Mouse (Mus musculus): ENCODE results near the gene Tsr2. TPM values are rescaled to one million over a fixed set of nuclear protein-coding genes. Genes with fewer than 3 reads are reported as not detected.

The Tsr2 gene
- not detected in 2 replicates for polyA plus RNA-seq (2012; ENCODE audit: insufficient read depth, insufficient read length, low replicate concordance, missing spikeins)

GRCm38 (mm10) chrX:151096171-151097058 lies at the start of gene Tsr2:
TSS of gene Tsr2 (minus strand) at chrX:151096543.
- Histone ChIP-seq H3K4me3 (ENCODE audit: insufficient read depth, low read depth, low read length) (peak within 1 kb of the TSS; percentile 56), H3K4me1 (ENCODE audit: control insufficient read depth, insufficient read depth, low read length) (no peaks in the 10 kb centered on the region), H3K27ac (ENCODE audit: insufficient read depth, low read depth, low read length) (no peak within 1 kb of the TSS)
- TF ChIP-seq CTCF (IDR thresholded peaks at IDR 0.05; ENCODE audit: insufficient read depth, low read depth, low read length) (no peak), POLR2A (IDR thresholded peaks at IDR 0.05; ENCODE audit: insufficient read depth, low read depth, low read length) (no peak)
- 25% methylated on average over 35 of the region's 35 CpGs for WGBS

DNA sequence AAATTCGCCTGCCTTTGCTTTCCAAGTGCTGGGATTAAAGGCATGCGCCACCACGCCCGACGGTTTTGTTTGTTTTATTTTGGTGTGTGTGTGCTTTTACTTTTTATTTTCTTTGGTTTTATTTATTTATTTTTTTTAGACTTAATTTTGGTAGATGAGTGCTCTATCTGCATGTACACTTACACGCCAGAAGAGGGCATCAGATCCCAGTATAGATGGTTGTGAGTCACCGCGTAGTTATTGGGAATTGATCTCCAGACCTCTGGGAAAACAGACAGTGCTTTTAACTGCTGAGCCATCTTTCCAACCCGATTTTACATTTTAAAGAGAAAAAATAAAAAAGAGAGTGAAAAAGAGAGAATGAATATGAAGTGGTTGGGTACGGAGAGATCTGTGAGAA lies 36.4 kb upstream of the Tsr2 start:
- Histone ChIP-seq H3K4me3 (ENCODE audit: insufficient read depth, low read depth, low read length) (no peak overlapping the region), H3K27ac (ENCODE audit: insufficient read depth, low read depth, low read length) (no peak overlapping the region), H3K4me1 (ENCODE audit: control insufficient read depth, insufficient read depth, low read length) (no peaks in the 10 kb centered on the region)
- WGBS = 35% methylated on average over 10 of the region's 10 CpGs
- TF ChIP-seq POLR2A (IDR thresholded peaks at IDR 0.05; ENCODE audit: insufficient read depth, low read depth, low read length) (no peak), CTCF (IDR thresholded peaks at IDR 0.05; ENCODE audit: insufficient read depth, low read depth, low read length) (no peak)

- H3K4me3 ChIP-seq (ENCODE audit: insufficient read depth, low read depth, low read length) = no peak overlapping the region
- 80% methylated on average over 3 of the region's 3 CpGs for WGBS
- no peaks in the 10 kb centered on the region for H3K4me1 ChIP-seq (ENCODE audit: control insufficient read depth, insufficient read depth, low read length)
- no peak overlapping the region for H3K27ac ChIP-seq (ENCODE audit: insufficient read depth, low read depth, low read length)
- no peak for TF ChIP-seq POLR2A (IDR thresholded peaks at IDR 0.05; ENCODE audit: insufficient read depth, low read depth, low read length)
- TF ChIP-seq CTCF (IDR thresholded peaks at IDR 0.05; ENCODE audit: insufficient read depth, low read depth, low read length) = no peak
Observed at GRCm38 (mm10) chrX:151130493-151130892, 34.1 kb upstream of the Tsr2 start.

DNA sequence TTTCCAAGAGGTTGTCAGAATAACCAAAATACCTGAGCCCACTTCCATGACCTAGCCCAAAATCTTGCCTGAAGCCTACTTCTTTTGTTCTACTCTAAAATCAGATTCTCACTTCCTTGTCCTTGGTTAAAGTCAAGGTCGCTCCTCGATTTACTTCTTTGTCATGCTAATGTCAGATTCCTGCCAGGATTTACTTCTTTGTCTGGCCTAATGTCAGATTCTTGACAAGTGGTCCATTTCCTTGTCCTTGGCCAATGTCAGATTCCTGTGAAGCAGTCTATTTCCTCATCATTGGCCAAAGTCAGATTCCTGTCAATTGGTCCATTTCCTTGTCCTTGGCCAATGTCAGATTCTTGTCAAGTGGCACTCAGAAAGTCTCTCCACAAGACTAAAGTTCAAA lies 27.6 kb upstream of the Tsr2 start:
- no peak for TF ChIP-seq POLR2A (IDR thresholded peaks at IDR 0.05; ENCODE audit: insufficient read depth, low read depth, low read length)
- TF ChIP-seq CTCF (IDR thresholded peaks at IDR 0.05; ENCODE audit: insufficient read depth, low read depth, low read length) = no peak
- 59% methylated on average over 2 of the region's 2 CpGs for WGBS
- H3K4me1 ChIP-seq (ENCODE audit: control insufficient read depth, insufficient read depth, low read length) = no peaks in the 10 kb centered on the region
- H3K27ac ChIP-seq (ENCODE audit: insufficient read depth, low read depth, low read length) = no peak overlapping the region
- no peak overlapping the region for H3K4me3 ChIP-seq (ENCODE audit: insufficient read depth, low read depth, low read length)

DNA sequence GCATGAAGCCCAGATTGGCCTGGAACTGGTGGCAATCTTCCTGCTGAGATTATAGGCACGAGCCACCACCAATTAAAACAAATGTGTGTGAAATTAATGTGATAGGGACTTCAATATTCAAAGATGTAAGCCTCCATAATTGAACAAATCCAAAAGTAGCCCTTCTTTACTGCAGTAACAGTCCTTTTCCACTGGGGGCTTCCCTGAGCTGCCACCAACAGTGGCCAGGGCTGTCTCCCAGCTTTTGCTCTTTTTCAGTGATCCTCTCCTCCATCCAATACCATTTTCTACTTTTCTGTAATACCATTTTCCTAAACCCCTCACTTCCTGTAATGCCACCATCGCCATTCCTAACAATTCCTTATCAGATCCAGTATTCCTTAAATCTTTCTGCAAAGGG lies 21.1 kb upstream of the Tsr2 start:
- H3K4me3 ChIP-seq (ENCODE audit: insufficient read depth, low read depth, low read length) = no peak overlapping the region
- H3K4me1 ChIP-seq (ENCODE audit: control insufficient read depth, insufficient read depth, low read length) = no peaks in the 10 kb centered on the region
- TF ChIP-seq CTCF (IDR thresholded peaks at IDR 0.05; ENCODE audit: insufficient read depth, low read depth, low read length) (no peak), POLR2A (IDR thresholded peaks at IDR 0.05; ENCODE audit: insufficient read depth, low read depth, low read length) (no peak)
- no peak overlapping the region for H3K27ac ChIP-seq (ENCODE audit: insufficient read depth, low read depth, low read length)
- 13% methylated on average over 2 of the region's 2 CpGs for WGBS

DNA sequence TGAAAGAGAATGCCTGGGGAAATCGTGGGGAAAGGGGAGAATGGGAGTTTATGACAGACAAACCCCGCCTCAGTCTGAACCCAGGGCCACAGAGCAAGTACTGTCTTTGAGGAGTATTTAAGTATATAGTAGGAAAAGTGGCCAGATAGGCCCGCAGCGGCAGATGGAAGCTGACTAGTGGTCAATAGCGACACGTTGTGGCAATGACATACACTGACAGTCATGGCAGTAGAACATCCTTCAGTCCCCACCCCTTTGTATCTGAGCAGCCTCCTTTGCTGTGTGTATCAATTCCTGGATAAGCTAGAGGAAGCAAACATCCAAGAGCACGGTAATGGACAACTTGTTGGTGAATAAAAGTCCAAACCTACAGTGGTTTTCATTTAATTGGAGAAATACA lies 20.5 kb upstream of the Tsr2 start:
- TF ChIP-seq CTCF (IDR thresholded peaks at IDR 0.05; ENCODE audit: insufficient read depth, low read depth, low read length) (no peak), POLR2A (IDR thresholded peaks at IDR 0.05; ENCODE audit: insufficient read depth, low read depth, low read length) (no peak)
- WGBS = 15% methylated on average over 7 of the region's 7 CpGs

GRCm38 (mm10) chrX:151107301-151108067 lies 11.1 kb upstream of the Tsr2 start:
- no peak overlapping the region for H3K27ac ChIP-seq (ENCODE audit: insufficient read depth, low read depth, low read length)
- H3K4me3 ChIP-seq (ENCODE audit: insufficient read depth, low read depth, low read length) = no peak overlapping the region
- H3K4me1 ChIP-seq (ENCODE audit: control insufficient read depth, insufficient read depth, low read length) = 0 out of 2 replicates have a peak, but pooled peaks cover 2% of the 10 kb centered on the region
- WGBS = 44% methylated on average over 7 of the region's 7 CpGs
- TF ChIP-seq POLR2A (IDR thresholded peaks at IDR 0.05; ENCODE audit: insufficient read depth, low read depth, low read length) (no peak), CTCF (IDR thresholded peaks at IDR 0.05; ENCODE audit: insufficient read depth, low read depth, low read length) (no peak)

More for the DNA sequence above, 20.5 kb upstream of the Tsr2 start:
- Histone ChIP-seq H3K4me1 (ENCODE audit: control insufficient read depth, insufficient read depth, low read length) (no peaks in the 10 kb centered on the region), H3K27ac (ENCODE audit: insufficient read depth, low read depth, low read length) (no peak overlapping the region), H3K4me3 (ENCODE audit: insufficient read depth, low read depth, low read length) (no peak overlapping the region)

- TF ChIP-seq POLR2A (IDR thresholded peaks at IDR 0.05; ENCODE audit: insufficient read depth, low read depth, low read length) = no peak
- no peak for TF ChIP-seq CTCF (IDR thresholded peaks at IDR 0.05; ENCODE audit: insufficient read depth, low read depth, low read length)
- WGBS = 69% methylated on average over 1 of the region's 1 CpGs
- no peak overlapping the region for H3K27ac ChIP-seq (ENCODE audit: insufficient read depth, low read depth, low read length)
Observed at GRCm38 (mm10) chrX:151087418-151087817, 8.9 kb downstream of the Tsr2 start.

DNA sequence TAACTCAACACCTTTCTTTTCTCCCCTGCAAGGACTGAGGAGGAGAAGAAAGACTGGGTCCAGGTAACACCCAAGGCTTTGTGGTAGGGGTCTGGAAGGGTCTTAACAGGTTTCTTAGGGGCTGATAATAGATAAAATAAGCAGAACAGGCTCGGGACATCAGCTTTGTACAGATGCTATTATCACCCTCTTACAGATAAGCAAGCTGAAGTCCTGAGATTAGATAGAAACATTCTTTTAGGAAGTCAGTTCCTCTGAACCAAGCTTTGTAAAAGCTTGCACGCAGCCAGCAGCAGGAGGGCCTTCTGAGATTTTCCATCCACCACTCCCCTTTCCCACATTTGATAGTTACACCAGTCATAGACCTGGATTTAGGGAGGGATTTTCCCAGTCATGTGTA lies 10.7 kb downstream of the Tsr2 start:
- H3K27ac ChIP-seq (ENCODE audit: insufficient read depth, low read depth, low read length) = no peak overlapping the region
- H3K4me3 ChIP-seq (ENCODE audit: insufficient read depth, low read depth, low read length) = no peak overlapping the region
- no peaks in the 10 kb centered on the region for H3K4me1 ChIP-seq (ENCODE audit: control insufficient read depth, insufficient read depth, low read length)
- WGBS = 74% methylated on average over 2 of the region's 2 CpGs
- TF ChIP-seq CTCF (IDR thresholded peaks at IDR 0.05; ENCODE audit: insufficient read depth, low read depth, low read length) (no peak), POLR2A (IDR thresholded peaks at IDR 0.05; ENCODE audit: insufficient read depth, low read depth, low read length) (no peak)

More at GRCm38 (mm10) chrX:151087418-151087817, 8.9 kb downstream of the Tsr2 start:
- no peak overlapping the region for H3K4me3 ChIP-seq (ENCODE audit: insufficient read depth, low read depth, low read length)
- H3K4me1 ChIP-seq (ENCODE audit: control insufficient read depth, insufficient read depth, low read length) = no peaks in the 10 kb centered on the region

All from olfactory bulb, adult 2 months (tissue).